Mouse (Mus musculus): ENCODE measurements around the gene Cd99l2. TPM values are rescaled to one million over a fixed set of nuclear protein-coding genes. Genes with fewer than 3 reads are reported as not detected.
A peak's percentile ranks its signal among the peaks of the same experiment; 100 is the strongest.
"Not testable (repeated sequence)": the region's sequence is repeated elsewhere in the genome, so short reads cannot be mapped to it uniquely, and the experiment has no call there.

The Cd99l2 gene
- polyA plus RNA-seq, 1 experiment from 2014 or later, result 38.1 TPM

GRCm38 (mm10) chrX:71506591-71506990, 13.9 kb upstream of the Cd99l2 start:
- not testable (repeated sequence) for H3K9ac ChIP-seq; H3K4me1 ChIP-seq; H3K27ac ChIP-seq; H3K36me3 ChIP-seq (replicated peaks); H3K9me3 ChIP-seq; H3K4me3 ChIP-seq (replicated peaks); ATAC-seq (ENCODE audit: low FRiP score); H3K4me2 ChIP-seq; H3K27me3 ChIP-seq
- WGBS, result 94% methylated on average over 4 of the region's 4 CpGs

GRCm38 (mm10) chrX:71493279-71493656, 619 bp upstream of the Cd99l2 start:
- Histone ChIP-seq H3K9me3 (no peaks in the 10 kb centered on the region), H3K9ac (peak overlapping the region; percentile 66; the same call in 1 of the 2 replicates), H3K36me3 (replicated peaks) (no peaks in the 10 kb centered on the region), H3K27ac (peak overlapping the region; percentile 91), H3K4me3 (replicated peaks) (peak overlapping the region; percentile 53), H3K27me3 (peaks cover 4% of the 10 kb centered on the region; the same call in 1 of the 2 replicates), H3K4me2 (peak overlapping the region; percentile 61), H3K4me1 (peaks cover 11% of the 10 kb centered on the region; the same call in 1 of the 2 replicates)
- peak; percentile 37 for ATAC-seq (ENCODE audit: low FRiP score)
- WGBS, result 17% methylated on average over 9 of the region's 9 CpGs

- Histone ChIP-seq H3K4me2 (peak overlapping the region; percentile 61), H3K4me1 (peaks cover 11% of the 10 kb centered on the region; the same call in 1 of the 2 replicates), H3K27me3 (peaks cover 4% of the 10 kb centered on the region; the same call in 1 of the 2 replicates), H3K4me3 (replicated peaks) (peak overlapping the region; percentile 53), H3K36me3 (replicated peaks) (no peaks in the 10 kb centered on the region), H3K9ac (peak overlapping the region; percentile 66), H3K27ac (peak overlapping the region; percentile 91), H3K9me3 (no peaks in the 10 kb centered on the region)
- 19% methylated on average over 17 of the region's 17 CpGs for WGBS
- ATAC-seq (ENCODE audit: low FRiP score), result no peak; the same call in 1 of the 2 replicates
Measured at GRCm38 (mm10) chrX:71491931-71492633, 567 bp downstream of the Cd99l2 start.

GRCm38 (mm10) chrX:71489353-71489752, 3.3 kb downstream of the Cd99l2 start:
- Histone ChIP-seq H3K4me2 (no peak overlapping the region), H3K36me3 (replicated peaks) (no peaks in the 10 kb centered on the region), H3K27ac (no peak overlapping the region), H3K4me3 (replicated peaks) (no peak overlapping the region), H3K9me3 (no peaks in the 10 kb centered on the region), H3K9ac (no peak overlapping the region), H3K27me3 (no peaks in the 10 kb centered on the region), H3K4me1 (peaks cover 11% of the 10 kb centered on the region; the same call in 1 of the 2 replicates)
- ATAC-seq (ENCODE audit: low FRiP score), result no peak
- 87% methylated on average over 1 of the region's 1 CpGs for WGBS

GRCm38 (mm10) chrX:71482244-71482643, 10.4 kb downstream of the Cd99l2 start:
- Histone ChIP-seq H3K4me1 (no peaks in the 10 kb centered on the region), H3K9ac (no peak overlapping the region), H3K27me3 (no peaks in the 10 kb centered on the region), H3K9me3 (no peaks in the 10 kb centered on the region), H3K36me3 (replicated peaks) (no peaks in the 10 kb centered on the region), H3K4me2 (no peak overlapping the region), H3K4me3 (replicated peaks) (no peak overlapping the region), H3K27ac (no peak overlapping the region)
- no peak for ATAC-seq (ENCODE audit: low FRiP score)
- 84% methylated on average over 2 of the region's 2 CpGs for WGBS

- no peak overlapping the region for H3K9ac ChIP-seq
- H3K4me1 ChIP-seq, result no peaks in the 10 kb centered on the region
- H3K4me2 ChIP-seq, result no peak overlapping the region
- no peak overlapping the region for H3K27ac ChIP-seq
- no peak overlapping the region for H3K4me3 ChIP-seq (replicated peaks)
- no peaks in the 10 kb centered on the region for H3K36me3 ChIP-seq (replicated peaks)
- 85% methylated on average over 3 of the region's 3 CpGs for WGBS
- H3K27me3 ChIP-seq, result no peaks in the 10 kb centered on the region
- ATAC-seq (ENCODE audit: low FRiP score), result no peak
- H3K9me3 ChIP-seq, result no peaks in the 10 kb centered on the region
Measured at GRCm38 (mm10) chrX:71475992-71476391, 16.7 kb downstream of the Cd99l2 start.

- Histone ChIP-seq H3K4me3 (replicated peaks) (no peak overlapping the region), H3K27ac (no peak overlapping the region), H3K4me2 (no peak overlapping the region), H3K9me3 (no peaks in the 10 kb centered on the region), H3K36me3 (replicated peaks) (no peaks in the 10 kb centered on the region), H3K9ac (no peak overlapping the region), H3K27me3 (no peaks in the 10 kb centered on the region), H3K4me1 (no peaks in the 10 kb centered on the region)
- no peak for ATAC-seq (ENCODE audit: low FRiP score)
- 70% methylated on average over 3 of the region's 3 CpGs for WGBS
Measured at GRCm38 (mm10) chrX:71475497-71475896, 17.2 kb downstream of the Cd99l2 start.

- H3K36me3 ChIP-seq (replicated peaks), result no peaks in the 10 kb centered on the region
- no peak overlapping the region for H3K4me2 ChIP-seq
- H3K9ac ChIP-seq, result no peak overlapping the region
- H3K4me1 ChIP-seq, result no peaks in the 10 kb centered on the region
- no peak overlapping the region for H3K27ac ChIP-seq
- no peak for ATAC-seq (ENCODE audit: low FRiP score)
- no peak overlapping the region for H3K4me3 ChIP-seq (replicated peaks)
- H3K27me3 ChIP-seq, result no peaks in the 10 kb centered on the region
- 70% methylated on average over 3 of the region's 3 CpGs for WGBS
- H3K9me3 ChIP-seq, result no peaks in the 10 kb centered on the region
Measured at GRCm38 (mm10) chrX:71475084-71475483, 17.6 kb downstream of the Cd99l2 start.

- Histone ChIP-seq H3K27me3 (no peaks in the 10 kb centered on the region), H3K4me2 (no peak overlapping the region), H3K36me3 (replicated peaks) (no peaks in the 10 kb centered on the region), H3K4me1 (no peaks in the 10 kb centered on the region), H3K4me3 (replicated peaks) (no peak overlapping the region), H3K27ac (no peak overlapping the region), H3K9ac (no peak overlapping the region), H3K9me3 (no peaks in the 10 kb centered on the region)
- no peak for ATAC-seq (ENCODE audit: low FRiP score)
- WGBS, result 78% methylated on average over 3 of the region's 3 CpGs
Measured at GRCm38 (mm10) chrX:71474296-71474956, 18.2 kb downstream of the Cd99l2 start.

- H3K9me3 ChIP-seq, result no peaks in the 10 kb centered on the region
- H3K4me1 ChIP-seq, result no peaks in the 10 kb centered on the region
- H3K27me3 ChIP-seq, result no peaks in the 10 kb centered on the region
- ATAC-seq (ENCODE audit: low FRiP score), result no peak
- no peak overlapping the region for H3K4me2 ChIP-seq
- H3K36me3 ChIP-seq (replicated peaks), result no peaks in the 10 kb centered on the region
- 92% methylated on average over 5 of the region's 5 CpGs for WGBS
- no peak overlapping the region for H3K9ac ChIP-seq
- no peak overlapping the region for H3K4me3 ChIP-seq (replicated peaks)
- no peak overlapping the region for H3K27ac ChIP-seq
Measured at GRCm38 (mm10) chrX:71468639-71469295, 23.9 kb downstream of the Cd99l2 start.

GRCm38 (mm10) chrX:71467491-71467890, 25.2 kb downstream of the Cd99l2 start:
- no peaks in the 10 kb centered on the region for H3K27me3 ChIP-seq
- H3K4me2 ChIP-seq, result no peak overlapping the region
- H3K9ac ChIP-seq, result no peak overlapping the region
- 93% methylated on average over 3 of the region's 3 CpGs for WGBS
- H3K4me1 ChIP-seq, result no peaks in the 10 kb centered on the region
- no peak overlapping the region for H3K27ac ChIP-seq
- H3K9me3 ChIP-seq, result no peaks in the 10 kb centered on the region
- H3K4me3 ChIP-seq (replicated peaks), result no peak overlapping the region
- no peak for ATAC-seq (ENCODE audit: low FRiP score)
- no peaks in the 10 kb centered on the region for H3K36me3 ChIP-seq (replicated peaks)

GRCm38 (mm10) chrX:71465417-71465816, 27.2 kb downstream of the Cd99l2 start:
- Histone ChIP-seq H3K27ac (no peak overlapping the region), H3K4me1 (no peaks in the 10 kb centered on the region), H3K4me2 (no peak overlapping the region), H3K9me3 (no peaks in the 10 kb centered on the region), H3K4me3 (replicated peaks) (no peak overlapping the region), H3K27me3 (no peaks in the 10 kb centered on the region), H3K36me3 (replicated peaks) (no peaks in the 10 kb centered on the region), H3K9ac (no peak overlapping the region)
- no peak for ATAC-seq (ENCODE audit: low FRiP score)
- 92% methylated on average over 1 of the region's 1 CpGs for WGBS

Measured in forebrain, embryonic 12.5 days (tissue).